Mouse (Mus musculus) bone marrow, adult 2 months (tissue): ENCODE measurements around the gene Shroom1. TPM values are rescaled to one million over a fixed set of nuclear protein-coding genes. Genes with fewer than 3 reads are reported as not detected.

Experiments used
- H3K27ac ChIP-seq: fragments of 200-500 bp; 2 replicates; pipeline ENCODE4 v1.5.1; 2012; ENCODE audit warnings: low read depth, mild to moderate bottlenecking, control low read depth, inconsistent platforms, low read length; ENCODE audit not compliant: control insufficient read depth, poor library complexity, insufficient read depth
- H3K4me1 ChIP-seq: fragments of 200-500 bp; 2 replicates; pipeline ENCODE4 v1.6.1; 2011; ENCODE audit warnings: low read length; ENCODE audit not compliant: control insufficient read depth, insufficient read depth
- H3K4me3 ChIP-seq: fragments of 200-500 bp; replicated peaks from 2 replicates; pipeline ENCODE3; 2011; ENCODE audit warnings: mild to moderate bottlenecking, low read depth, low read length, control low read depth; ENCODE audit not compliant: control insufficient read depth
- CTCF ChIP-seq: fragments of 200-500 bp; IDR thresholded peaks from 2 replicates; pipeline ENCODE4 v1.5.1; 2011; ENCODE audit warnings: low read length, control low read depth; ENCODE audit not compliant: control insufficient read depth, insufficient read depth
- POLR2A ChIP-seq: fragments of 200-500 bp; IDR thresholded peaks from 2 replicates; pipeline ENCODE4 v1.6.1; 2011; ENCODE audit warnings: low read depth, mild to moderate bottlenecking, control low read depth, low read length, borderline replicate concordance; ENCODE audit not compliant: control insufficient read depth
- WGBS: fragments of 180-500 bp; shearing (Covaris S2); methylation state at CpG from one replicate; pipeline ENCODE4 v1.1.7; 2018; 5-methylcytosine and 5-hydroxymethylcytosine counted together
- polyA plus RNA-seq: library from polyadenylated mRNA; stranded (reverse); fragments of >200 nt; gene quantifications from 2 replicates; pipeline ENCODE4 v1.2.4, GENCODE M21; 2011; ENCODE audit warnings: low replicate concordance; ENCODE audit not compliant: missing spikeins, insufficient read depth, insufficient read length

Gene Shroom1
- polyA plus RNA-seq, 1 experiment = 0.70 TPM

DNA sequence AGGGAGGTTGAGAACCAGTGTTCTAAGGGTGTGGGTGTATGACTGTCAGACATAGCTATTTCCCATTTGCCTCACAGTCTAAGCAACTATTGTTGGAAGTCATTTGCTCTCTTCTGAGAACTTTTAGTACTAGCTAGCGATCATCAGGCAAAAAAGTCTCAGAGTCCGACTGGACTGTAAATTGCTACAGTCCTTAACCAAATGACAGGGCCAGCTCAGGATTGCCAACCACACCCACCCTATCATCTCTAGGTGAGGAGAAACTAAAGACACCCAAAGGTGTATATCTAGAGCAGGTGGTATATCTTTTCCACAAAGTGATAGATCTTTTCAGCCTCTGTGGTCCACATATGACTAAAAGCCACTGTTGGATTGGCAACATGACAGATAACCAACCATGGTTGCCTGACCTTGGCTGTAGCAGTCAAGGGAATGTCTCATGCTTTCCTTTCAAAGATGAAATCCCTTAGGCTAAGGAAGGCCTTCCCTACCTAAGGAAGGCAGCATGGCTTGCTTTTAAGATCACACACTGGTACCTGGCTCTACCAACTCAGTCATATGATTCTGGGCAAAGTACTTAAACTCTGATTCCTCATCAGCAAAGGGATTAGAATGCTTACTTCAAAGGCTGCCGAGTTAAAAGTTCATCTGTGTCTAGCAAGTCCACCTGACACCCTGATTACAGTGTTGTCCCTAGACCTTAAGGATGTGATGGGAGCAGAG, 28.9 kb upstream of the Shroom1 start:
- no peak for TF ChIP-seq CTCF
- no peak for TF ChIP-seq POLR2A
- 84% methylated on average over 3 of the region's 3 CpGs for WGBS
- no peak overlapping the region for H3K4me3 ChIP-seq
- peaks cover 4% of the 10 kb centered on the region for H3K4me1 ChIP-seq
- no peak overlapping the region for H3K27ac ChIP-seq

GRCm38 (mm10) chr11:53428716-53429057, 28.3 kb upstream of the Shroom1 start:
- TF ChIP-seq POLR2A = no peak
- TF ChIP-seq CTCF = no peak

GRCm38 (mm10) chr11:53429182-53429581, 27.8 kb upstream of the Shroom1 start:
- TF ChIP-seq POLR2A = no peak
- TF ChIP-seq CTCF = no peak
- Histone ChIP-seq H3K4me1 (peaks cover 4% of the 10 kb centered on the region), H3K4me3 (no peak overlapping the region), H3K27ac (no peak overlapping the region)

More at GRCm38 (mm10) chr11:53428716-53429057, 28.3 kb upstream of the Shroom1 start:
- 93% methylated on average over 5 of the region's 5 CpGs for WGBS
- H3K4me3 ChIP-seq = no peak overlapping the region
- H3K27ac ChIP-seq = no peak overlapping the region
- peaks cover 4% of the 10 kb centered on the region for H3K4me1 ChIP-seq

DNA sequence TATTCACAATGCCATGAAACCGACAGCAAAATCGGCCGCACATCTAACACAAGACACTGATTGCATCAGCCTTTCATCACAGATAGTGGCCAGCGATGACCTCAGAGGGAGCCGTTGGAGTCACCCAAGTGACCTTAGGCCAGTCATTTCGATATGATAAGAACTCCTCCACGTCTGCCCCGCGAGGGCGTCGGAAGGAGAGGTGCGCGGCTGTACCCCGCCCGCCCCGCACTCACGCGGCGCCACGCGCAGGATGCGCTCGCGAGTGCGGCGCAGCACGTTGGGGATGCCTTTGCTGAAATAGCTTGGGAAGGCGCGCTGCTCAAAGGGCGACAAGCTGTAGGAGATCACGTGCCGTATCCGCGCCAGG, 26.7 kb upstream of the Shroom1 start:
- H3K27ac ChIP-seq = peak overlapping the region; percentile 85
- no peak for TF ChIP-seq POLR2A
- TF ChIP-seq CTCF = no peak
- peaks cover 4% of the 10 kb centered on the region for H3K4me1 ChIP-seq
- peak overlapping the region; percentile 98 for H3K4me3 ChIP-seq
- under 1% methylated on average over 34 of the region's 34 CpGs for WGBS

GRCm38 (mm10) chr11:53430670-53431346, 26.2 kb upstream of the Shroom1 start, which contains the start of the genes Uqcrq and Gdf9:
Gene Uqcrq (minus strand): TSS chr11:53430831.
Gene Gdf9 (plus strand): TSS chr11:53431023.
- peaks cover 4% of the 10 kb centered on the region for H3K4me1 ChIP-seq
- under 1% methylated on average over 44 of the region's 44 CpGs for WGBS
- TF ChIP-seq CTCF (no peak), POLR2A (peak; percentile 76; the same call in 1 of the 2 replicates)

DNA sequence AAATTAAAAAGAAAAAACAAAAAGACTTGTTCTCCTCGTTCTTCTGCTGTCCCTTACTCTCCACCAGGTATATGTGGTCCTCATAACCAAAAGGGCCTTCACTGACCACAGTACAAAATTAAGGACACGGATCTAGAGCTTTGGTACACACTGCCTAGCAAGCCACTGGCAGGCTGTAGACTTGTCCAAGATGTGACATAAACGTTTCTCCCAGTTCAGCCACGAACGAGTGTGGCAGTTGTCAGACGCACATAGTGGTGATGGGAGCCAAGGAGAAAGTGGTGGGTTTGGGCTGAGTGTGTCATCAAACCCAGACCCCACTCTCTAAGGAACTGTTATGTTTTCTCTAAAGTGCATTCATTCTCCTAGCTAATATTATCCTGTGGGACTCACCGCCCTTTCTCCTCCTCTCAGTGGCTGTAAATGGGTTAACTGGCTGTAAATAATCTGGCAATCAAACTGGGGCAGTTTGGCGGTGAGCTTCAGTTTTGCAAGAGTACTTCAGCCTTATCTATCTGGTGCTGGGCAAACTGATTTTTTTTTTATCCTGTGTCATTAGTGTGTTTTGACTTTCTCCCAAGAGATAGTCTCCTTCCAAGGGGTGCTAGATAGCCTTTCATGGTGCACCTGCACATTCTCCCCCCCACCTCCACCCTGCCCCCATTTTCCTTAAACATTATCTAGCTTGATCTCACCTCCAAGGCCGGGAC, 25.5 kb upstream of the Shroom1 start:
- Histone ChIP-seq H3K4me1 (peaks cover 4% of the 10 kb centered on the region), H3K4me3 (peak overlapping the region; percentile 98), H3K27ac (peak overlapping the region; percentile 85)
- no peak for TF ChIP-seq POLR2A
- WGBS = 13% methylated on average over 9 of the region's 9 CpGs

More at GRCm38 (mm10) chr11:53430670-53431346, 26.2 kb upstream of the Shroom1 start, which contains the start of the genes Uqcrq and Gdf9:
- H3K27ac ChIP-seq = peak within 1 kb of the TSS; percentile 85
- peak within 1 kb of the TSS; percentile 98 for H3K4me3 ChIP-seq

GRCm38 (mm10) chr11:53433057-53433456, 23.9 kb upstream of the Shroom1 start:
- Histone ChIP-seq H3K27ac (no peak overlapping the region), H3K4me1 (peaks cover 4% of the 10 kb centered on the region), H3K4me3 (no peak overlapping the region)
- no peak for TF ChIP-seq POLR2A
- TF ChIP-seq CTCF = no peak
- WGBS = 27% methylated on average over 6 of the region's 6 CpGs

- WGBS = 71% methylated on average over 8 of the region's 8 CpGs
- Histone ChIP-seq H3K4me1 (peaks cover 2% of the 10 kb centered on the region; the same call in 1 of the 2 replicates), H3K4me3 (no peak overlapping the region), H3K27ac (no peak overlapping the region)
- TF ChIP-seq POLR2A = no peak
Measured at GRCm38 (mm10) chr11:53435504-53435903, 21.5 kb upstream of the Shroom1 start.
